Mouse (Mus musculus) midbrain, embryonic 14.5 days (tissue): ENCODE measurements around the gene Znfx1. TPM values are rescaled to one million over a fixed set of nuclear protein-coding genes. Genes with fewer than 3 reads are reported as not detected.
A peak's percentile ranks its signal among the peaks of the same experiment; 100 is the strongest.

Experiments
- ATAC-seq: fragments of 200-750 bp; cut with Nextera tagmentation; 2 replicates; pipeline ENCODE4 v1.8.0; 2017; ENCODE audit warnings: moderate number of reproducible peaks, moderate library complexity; ENCODE audit not compliant: low FRiP score, low TSS enrichment
- DNase-seq: peaks from one replicate; pipeline ENCODE4 v3.0.0-alpha.2; 2015
- H3K27ac ChIP-seq: fragments of 300-500 bp; sonication (generic); replicated peaks from 2 replicates; pipeline ENCODE4 v1.5.1; 2014; ENCODE audit warnings: mild to moderate bottlenecking, low read depth, low read length, moderate library complexity
- H3K27me3 ChIP-seq: fragments of 300-500 bp; sonication (generic); 2 replicates; pipeline ENCODE4 v1.6.1; 2014; ENCODE audit warnings: low read length, control low read depth, mixed read lengths; ENCODE audit not compliant: control insufficient read depth, insufficient read depth
- H3K36me3 ChIP-seq: fragments of 300-500 bp; sonication (generic); 2 replicates; pipeline ENCODE4 v1.6.1; 2014; ENCODE audit warnings: low read length, control low read depth; ENCODE audit not compliant: control insufficient read depth, insufficient read depth
- H3K4me1 ChIP-seq: fragments of 300-500 bp; sonication (generic); 2 replicates; pipeline ENCODE4 v1.6.1; 2014; ENCODE audit warnings: mild to moderate bottlenecking, antibody characterized with exemption, low read length, control low read depth; ENCODE audit not compliant: control insufficient read depth, insufficient read depth
- H3K4me2 ChIP-seq: fragments of 300-500 bp; sonication (generic); 2 replicates; pipeline ENCODE4 v1.6.1; 2014; ENCODE audit warnings: mild to moderate bottlenecking, low read length, moderate library complexity
- H3K4me3 ChIP-seq: fragments of 300-500 bp; sonication (generic); replicated peaks from 2 replicates; pipeline ENCODE4 v1.5.1; 2014; ENCODE audit warnings: low read depth, low read length
- H3K9ac ChIP-seq: fragments of 300-500 bp; sonication (generic); replicated peaks from 2 replicates; pipeline ENCODE4 v1.6.1; 2014; ENCODE audit warnings: mild to moderate bottlenecking, low read length, moderate library complexity
- H3K9me3 ChIP-seq: fragments of 300-500 bp; sonication (generic); 2 replicates; pipeline ENCODE4 v1.6.1; 2016; ENCODE audit warnings: low read length, control low read depth, mixed read lengths; ENCODE audit not compliant: control insufficient read depth
- WGBS: fragments of 180-500 bp; shearing (Covaris S2); extraction: QIAGEN DNeasy Blood & Tissue Kit; methylation state at CpG from one replicate; pipeline ENCODE4 v1.1.7; 2014; 5-methylcytosine and 5-hydroxymethylcytosine counted together
- polyA plus RNA-seq: library from polyadenylated mRNA; unstranded; fragments of >200 nt; fragmentation: Nextera tagmentation; extraction: Ambion mirVana; gene quantifications from 2 replicates; pipeline ENCODE4 v1.2.1, GENCODE M21; 2014

Znfx1 gene
- polyA plus RNA-seq, 1 experiment from 2014 or later, result 8.9 TPM

DNA sequence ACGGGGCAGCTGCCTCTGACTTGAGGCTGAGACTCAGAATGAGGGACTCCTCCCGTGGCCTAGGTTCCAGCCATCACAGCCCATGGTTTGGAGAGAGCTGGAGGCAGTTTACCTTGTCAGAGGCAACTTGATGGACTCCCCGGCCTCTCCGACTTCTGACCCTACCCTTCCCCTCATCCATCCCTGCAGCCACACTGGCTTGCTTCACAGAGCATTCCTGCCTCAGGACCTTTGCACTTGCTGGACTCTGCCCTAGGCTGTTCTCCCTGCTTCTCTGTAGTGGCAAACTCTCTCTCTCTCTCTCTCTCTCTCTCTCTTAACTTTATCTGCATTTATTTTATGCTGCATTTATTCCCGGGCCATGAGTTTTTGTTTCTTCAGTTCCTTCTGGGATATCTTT is 24.0 kb upstream of the Znfx1 start:
- H3K4me2 ChIP-seq, result no peak overlapping the region
- H3K4me3 ChIP-seq, result no peak overlapping the region
- ATAC-seq, result no peak
- no peaks in the 10 kb centered on the region for H3K4me1 ChIP-seq
- WGBS, result 89% methylated on average over 5 of the region's 5 CpGs
- H3K27ac ChIP-seq, result no peak overlapping the region
- no peaks in the 10 kb centered on the region for H3K27me3 ChIP-seq
- no peaks in the 10 kb centered on the region for H3K9me3 ChIP-seq
- DNase-seq, result no peak
- no peak overlapping the region for H3K9ac ChIP-seq
- no peaks in the 10 kb centered on the region for H3K36me3 ChIP-seq

DNA sequence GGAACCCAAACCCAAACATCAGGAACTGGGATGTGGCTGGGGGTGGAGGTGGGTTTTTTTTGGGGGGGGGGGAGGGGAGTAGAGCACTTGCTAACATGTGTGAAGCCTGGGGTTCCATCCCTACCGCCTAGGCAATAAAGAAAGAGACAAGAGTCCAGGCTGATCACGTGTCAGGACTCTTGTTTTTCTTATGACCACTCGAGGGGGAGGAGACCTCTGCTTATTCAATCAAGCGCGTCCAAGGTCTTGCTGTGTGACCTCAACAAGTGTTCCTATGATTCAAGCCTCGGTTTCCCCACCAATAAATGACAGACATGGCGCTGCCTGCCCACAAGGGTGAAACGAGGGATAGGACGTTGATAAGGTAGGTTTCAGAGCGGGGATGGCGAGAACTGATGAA is 23.3 kb upstream of the Znfx1 start:
- ATAC-seq, result no peak
- H3K27me3 ChIP-seq, result no peaks in the 10 kb centered on the region
- H3K9me3 ChIP-seq, result no peaks in the 10 kb centered on the region
- no peak overlapping the region for H3K27ac ChIP-seq
- H3K4me3 ChIP-seq, result no peak overlapping the region
- H3K4me1 ChIP-seq, result no peaks in the 10 kb centered on the region
- WGBS, result 71% methylated on average over 11 of the region's 11 CpGs
- no peak overlapping the region for H3K4me2 ChIP-seq
- no peak overlapping the region for H3K9ac ChIP-seq
- DNase-seq, result no peak
- H3K36me3 ChIP-seq, result no peaks in the 10 kb centered on the region

DNA sequence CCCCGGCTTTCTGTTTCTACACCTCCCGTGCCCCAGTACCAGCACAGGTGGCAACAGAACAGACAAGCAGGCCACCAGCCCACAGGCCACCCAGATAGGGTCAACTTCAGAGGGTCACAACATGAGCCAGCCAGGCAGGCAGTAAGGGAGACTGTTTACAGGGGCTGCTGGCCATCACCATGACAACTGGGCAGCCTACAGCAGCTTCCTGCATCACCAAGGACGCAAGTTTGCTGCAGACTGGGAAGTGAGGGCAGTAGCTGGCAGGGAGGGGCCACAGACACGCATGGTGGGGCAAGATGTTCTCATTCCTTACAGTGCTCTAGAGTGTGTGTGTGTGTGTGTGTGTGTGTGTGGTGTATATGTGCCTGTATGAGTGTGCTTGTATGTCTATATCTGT is 18.8 kb upstream of the Znfx1 start:
- no peaks in the 10 kb centered on the region for H3K9me3 ChIP-seq
- WGBS, result 27% methylated on average over 4 of the region's 4 CpGs
- no peaks in the 10 kb centered on the region for H3K36me3 ChIP-seq
- H3K4me1 ChIP-seq, result peaks cover 14% of the 10 kb centered on the region
- no peak overlapping the region for H3K4me2 ChIP-seq
- no peak overlapping the region for H3K27ac ChIP-seq
- ATAC-seq (no peak), DNase-seq (peak; percentile 45)
- H3K27me3 ChIP-seq, result no peaks in the 10 kb centered on the region
- H3K9ac ChIP-seq, result no peak overlapping the region
- H3K4me3 ChIP-seq, result no peak overlapping the region

DNA sequence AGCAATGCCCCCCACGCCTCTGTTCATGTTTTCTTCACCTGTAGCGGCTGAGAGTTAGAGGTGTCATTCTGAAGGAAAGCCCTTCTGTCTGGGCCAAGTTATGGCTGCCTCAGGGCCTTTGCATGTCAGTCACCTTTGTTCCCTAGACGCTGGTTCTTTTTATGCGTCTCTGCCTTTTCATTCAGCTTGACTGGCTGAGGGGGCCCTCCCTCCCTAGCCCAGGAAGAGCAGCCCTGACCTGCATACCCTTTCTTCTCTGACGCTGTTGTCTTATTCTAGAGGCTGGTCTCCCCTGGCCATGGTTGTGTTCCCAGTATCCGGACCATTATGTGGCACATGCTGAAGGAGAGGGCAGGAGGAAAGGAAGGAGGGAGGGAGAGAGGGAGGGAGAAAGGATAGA is 18.3 kb upstream of the Znfx1 start:
- H3K36me3 ChIP-seq, result no peaks in the 10 kb centered on the region
- H3K4me3 ChIP-seq, result no peak overlapping the region
- H3K27me3 ChIP-seq, result no peaks in the 10 kb centered on the region
- peaks cover 14% of the 10 kb centered on the region for H3K4me1 ChIP-seq
- 42% methylated on average over 6 of the region's 6 CpGs for WGBS
- no peak overlapping the region for H3K4me2 ChIP-seq
- no peak overlapping the region for H3K9ac ChIP-seq
- ATAC-seq (no peak), DNase-seq (no peak)
- H3K9me3 ChIP-seq, result no peaks in the 10 kb centered on the region
- H3K27ac ChIP-seq, result no peak overlapping the region

DNA sequence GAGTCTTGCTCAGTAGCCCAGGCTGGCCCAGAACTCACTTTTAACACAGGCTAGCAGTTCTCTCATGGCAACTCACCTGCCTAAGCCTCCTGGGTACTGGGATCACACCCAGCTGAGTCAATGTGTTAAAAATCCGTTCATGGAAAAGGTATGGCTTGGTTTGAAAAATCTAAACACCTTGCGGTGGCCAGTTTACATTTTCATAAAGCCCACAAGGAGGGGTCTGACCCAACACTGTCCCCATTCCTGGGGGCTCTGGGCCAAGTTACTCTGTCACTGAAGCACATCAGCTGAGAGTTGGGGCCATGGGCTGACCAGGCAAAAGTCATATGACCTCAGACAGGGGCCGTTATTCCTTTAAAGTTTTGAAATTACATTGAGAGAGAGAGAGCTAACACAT is 17.6 kb upstream of the Znfx1 start:
- WGBS, result 79% methylated on average over 3 of the region's 3 CpGs
- Histone ChIP-seq H3K27ac (no peak overlapping the region), H3K4me1 (peaks cover 14% of the 10 kb centered on the region), H3K36me3 (no peaks in the 10 kb centered on the region), H3K4me2 (no peak overlapping the region), H3K4me3 (no peak overlapping the region), H3K9me3 (no peaks in the 10 kb centered on the region), H3K9ac (no peak overlapping the region), H3K27me3 (no peaks in the 10 kb centered on the region)
- ATAC-seq, result no peak
- DNase-seq, result no peak

DNA sequence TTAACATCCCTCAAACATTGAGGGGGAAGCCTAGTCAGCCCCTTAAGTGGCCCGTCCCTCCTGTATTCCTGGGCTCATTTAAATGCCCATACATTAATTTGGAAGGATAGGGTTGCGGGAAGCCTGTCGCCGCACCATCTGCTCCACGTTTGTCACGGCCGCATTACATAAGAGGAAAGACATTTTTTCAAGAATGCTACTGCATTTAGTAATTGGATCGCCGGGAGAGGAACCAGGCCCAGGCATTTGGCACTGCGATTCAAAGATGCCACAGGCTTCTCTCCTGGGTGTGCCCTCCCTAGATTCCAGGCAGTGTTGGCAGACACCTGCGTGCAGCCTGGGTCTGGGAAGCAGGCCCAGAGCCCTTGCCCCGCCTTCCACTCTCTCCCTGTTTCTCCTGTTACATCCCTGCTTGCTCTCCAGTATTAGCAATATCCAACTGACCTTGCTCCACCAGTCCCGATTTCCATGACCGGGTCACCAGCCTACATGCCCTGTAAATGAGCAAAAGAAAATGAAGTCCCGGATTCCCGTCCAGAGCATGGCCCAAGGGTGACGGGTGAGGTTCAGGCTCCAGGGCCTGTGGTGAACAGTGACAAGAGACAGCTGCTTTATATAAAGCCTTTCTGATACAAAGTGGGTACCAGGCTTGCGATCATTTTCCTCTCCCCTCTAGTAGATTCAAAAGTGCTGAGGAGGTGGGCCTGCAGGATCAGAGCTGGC is 16.9 kb upstream of the Znfx1 start:
- no peak overlapping the region; the same call in 1 of the 2 replicates for H3K4me2 ChIP-seq
- no peaks in the 10 kb centered on the region for H3K27me3 ChIP-seq
- peaks cover 14% of the 10 kb centered on the region for H3K4me1 ChIP-seq
- ATAC-seq (no peak), DNase-seq (peak; percentile 55)
- H3K9ac ChIP-seq, result 0 out of 2 replicates have a peak overlapping the region, but pooled peaks have one; percentile 34
- H3K4me3 ChIP-seq, result no peak overlapping the region
- H3K9me3 ChIP-seq, result no peaks in the 10 kb centered on the region
- peak overlapping the region; percentile 49 for H3K27ac ChIP-seq
- no peaks in the 10 kb centered on the region for H3K36me3 ChIP-seq
- 34% methylated on average over 18 of the region's 18 CpGs for WGBS

DNA sequence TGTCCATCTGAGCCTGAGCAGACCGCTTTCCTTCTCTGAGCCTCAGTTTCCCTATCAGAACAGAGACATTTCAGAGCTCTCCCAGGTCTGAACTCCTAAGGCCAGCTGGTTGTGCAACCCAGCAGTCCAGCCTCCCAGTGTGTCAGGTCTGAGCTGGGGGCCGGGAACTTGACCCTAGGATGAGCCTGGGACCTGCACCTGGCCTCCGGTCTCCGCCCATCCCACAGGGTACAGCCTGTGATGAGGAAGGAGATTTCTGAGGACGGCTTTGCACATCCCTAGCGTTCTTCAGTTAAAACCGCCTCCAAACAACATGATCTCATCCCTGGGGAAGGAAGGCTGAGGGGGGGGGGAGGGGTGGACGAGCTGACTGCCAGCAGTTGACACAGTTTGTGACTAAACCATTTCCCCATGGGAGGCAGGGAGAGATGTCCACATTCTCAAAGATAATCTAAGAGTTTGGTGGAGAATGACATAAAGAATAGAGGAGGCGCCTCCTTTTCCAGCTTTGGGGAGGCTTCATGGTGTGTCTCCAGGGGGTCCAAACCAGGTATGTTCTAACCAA is 16.2 kb upstream of the Znfx1 start:
- 44% methylated on average over 9 of the region's 9 CpGs for WGBS
- no peak overlapping the region; the same call in 1 of the 2 replicates for H3K27ac ChIP-seq
- DNase-seq, result peak; percentile 41
- H3K9me3 ChIP-seq, result no peaks in the 10 kb centered on the region
- H3K4me2 ChIP-seq, result no peak overlapping the region
- no peaks in the 10 kb centered on the region for H3K36me3 ChIP-seq
- H3K27me3 ChIP-seq, result no peaks in the 10 kb centered on the region
- no peak overlapping the region for H3K4me3 ChIP-seq
- H3K9ac ChIP-seq, result no peak overlapping the region
- H3K4me1 ChIP-seq, result peaks cover 14% of the 10 kb centered on the region
- ATAC-seq, result peak; percentile 27; the same call in 1 of the 2 replicates

DNA sequence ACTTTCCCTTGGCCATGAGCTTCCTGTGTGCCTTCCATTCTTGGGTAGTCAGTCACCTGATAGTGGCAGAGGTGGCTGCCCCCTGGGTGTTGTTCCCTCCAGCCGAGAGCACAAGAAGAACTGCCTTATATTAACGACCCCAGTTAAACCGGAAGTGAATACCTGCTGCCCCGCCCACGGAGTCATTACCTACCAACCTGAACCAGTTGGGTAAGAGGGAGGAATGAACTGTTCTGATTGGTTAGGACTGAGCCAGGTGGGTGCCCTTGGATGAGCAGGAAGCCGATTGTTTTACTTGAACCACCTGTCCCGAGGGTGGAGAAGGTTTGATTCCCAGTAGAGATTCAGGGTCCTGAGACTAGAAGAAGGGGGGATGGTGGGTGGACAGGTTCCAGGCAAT is 15.7 kb upstream of the Znfx1 start:
- no peaks in the 10 kb centered on the region for H3K36me3 ChIP-seq
- no peaks in the 10 kb centered on the region for H3K27me3 ChIP-seq
- no peak for DNase-seq
- 50% methylated on average over 7 of the region's 7 CpGs for WGBS
- no peak overlapping the region for H3K27ac ChIP-seq
- H3K9ac ChIP-seq, result no peak overlapping the region
- H3K4me3 ChIP-seq, result no peak overlapping the region
- no peak overlapping the region for H3K4me2 ChIP-seq
- ATAC-seq, result no peak
- H3K9me3 ChIP-seq, result no peaks in the 10 kb centered on the region
- H3K4me1 ChIP-seq, result peaks cover 14% of the 10 kb centered on the region
